Mouse (Mus musculus) cerebellum, adult 2 months (tissue): ENCODE results near the gene Klrb1b. TPM values are rescaled to one million over a fixed set of nuclear protein-coding genes. Genes with fewer than 3 reads are reported as not detected.

Source experiments
- DNase-seq, 2 experiments: peaks; one replicate each; pipeline ENCODE4 v3.0.0; 2021
- H3K27ac ChIP-seq: fragments of 200-500 bp; 2 replicates; pipeline ENCODE4 v1.5.1; 2012; ENCODE audit warnings: low read length, control low read depth, inconsistent platforms; ENCODE audit not compliant: insufficient read depth
- H3K27me3 ChIP-seq: fragments of 200-500 bp; 2 replicates; pipeline ENCODE4 v1.6.1; 2012; ENCODE audit warnings: inconsistent platforms, mild to moderate bottlenecking, low read length, moderate library complexity; ENCODE audit not compliant: control insufficient read depth, insufficient read depth
- H3K4me1 ChIP-seq: fragments of 200-500 bp; 2 replicates; pipeline ENCODE4 v1.6.1; 2011; ENCODE audit warnings: low read length; ENCODE audit not compliant: control insufficient read depth, insufficient read depth
- H3K4me3 ChIP-seq: fragments of 200-500 bp; replicated peaks from 2 replicates; pipeline ENCODE3; 2011; ENCODE audit warnings: mild to moderate bottlenecking, low read depth, low read length, control low read depth; ENCODE audit not compliant: insufficient read depth
- CTCF ChIP-seq: fragments of 200-500 bp; IDR thresholded peaks from 2 replicates; pipeline ENCODE4 v1.5.1; 2011; ENCODE audit warnings: low read depth, mild to moderate bottlenecking, control low read depth, low read length, moderate library complexity, borderline replicate concordance; ENCODE audit not compliant: insufficient read depth
- POLR2A ChIP-seq: fragments of 200-500 bp; IDR thresholded peaks from 2 replicates; pipeline ENCODE4 v1.6.1; 2011; ENCODE audit warnings: low read length, control low read depth, borderline replicate concordance; ENCODE audit not compliant: insufficient read depth
- WGBS: fragments of 180-500 bp; shearing (Covaris S2); methylation state at CpG from one replicate; pipeline ENCODE4 v1.1.7; 2018; 5-methylcytosine and 5-hydroxymethylcytosine counted together
- polyA plus RNA-seq: library from polyadenylated mRNA; depleted of rRNA; stranded (reverse); fragments of >200 nt; gene quantifications from 2 replicates; pipeline ENCODE4 v1.2.3, GENCODE M21; 2012

Klrb1b gene
- polyA plus RNA-seq, 1 experiment: not detected

DNA sequence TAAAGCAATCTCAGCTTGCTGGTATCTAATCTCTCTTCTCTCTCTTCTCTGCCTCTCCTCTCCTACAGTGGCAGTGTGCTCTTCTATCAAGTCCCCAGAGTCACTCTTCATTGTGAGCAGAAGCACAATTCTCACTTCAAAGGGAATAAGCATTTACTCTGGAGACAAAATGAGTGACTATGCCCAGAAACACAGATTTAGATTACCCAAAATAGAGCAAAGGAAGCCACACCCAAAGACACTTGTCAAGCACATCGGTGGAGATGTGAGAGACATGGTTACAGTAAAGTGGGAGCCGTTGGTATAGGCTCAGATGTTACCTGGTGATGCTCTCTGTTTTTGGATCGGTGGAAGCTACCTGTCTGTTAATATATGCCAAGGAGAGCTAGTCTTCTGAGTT is 26.6 kb upstream of the Klrb1b start:
- TF ChIP-seq POLR2A: no peak
- no peak for TF ChIP-seq CTCF
- no peak overlapping the region for H3K4me3 ChIP-seq
- no peak for DNase-seq
- no peaks in the 10 kb centered on the region for H3K4me1 ChIP-seq
- H3K27me3 ChIP-seq: no peaks in the 10 kb centered on the region
- H3K27ac ChIP-seq: no peak overlapping the region
- 93% methylated on average over 3 of the region's 3 CpGs for whole genome bisulfite sequencing

- no peaks in the 10 kb centered on the region for H3K4me1 ChIP-seq
- H3K27me3 ChIP-seq: no peaks in the 10 kb centered on the region
- no peak for DNase-seq
- no peak overlapping the region for H3K27ac ChIP-seq
- WGBS: 89% methylated on average over 2 of the region's 2 CpGs
- TF ChIP-seq CTCF: no peak
- no peak for TF ChIP-seq POLR2A
- no peak overlapping the region for H3K4me3 ChIP-seq
Measured at GRCm38 (mm10) chr6:128851151-128851550, 25.0 kb upstream of the Klrb1b start.

- Histone ChIP-seq H3K27ac (no peak overlapping the region), H3K27me3 (no peaks in the 10 kb centered on the region), H3K4me3 (no peak overlapping the region), H3K4me1 (no peaks in the 10 kb centered on the region)
- 70% methylated on average over 2 of the region's 2 CpGs for WGBS
- TF ChIP-seq POLR2A (no peak), CTCF (no peak)
- DNase-seq: no peak
Measured at GRCm38 (mm10) chr6:128850671-128851070, 24.5 kb upstream of the Klrb1b start.

DNA sequence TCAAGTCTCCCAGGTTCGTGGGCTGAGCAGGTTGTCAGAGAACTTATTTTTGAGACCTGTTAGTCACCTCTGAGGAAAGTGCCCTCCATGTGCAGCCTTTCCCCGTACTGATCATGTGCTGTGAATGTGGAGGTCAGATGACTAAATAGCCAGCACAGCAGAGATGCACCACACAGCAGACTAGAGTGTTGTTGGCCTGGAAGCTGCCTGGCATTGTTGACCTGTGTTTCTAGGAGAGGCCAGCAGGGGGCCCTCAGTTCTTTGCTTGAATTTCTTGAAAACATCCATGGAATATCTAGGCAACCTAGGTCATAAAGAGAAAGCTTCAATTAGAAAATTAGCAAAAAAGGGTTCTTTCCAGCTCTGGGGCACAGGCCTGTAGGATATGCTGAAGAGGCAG is 23.8 kb upstream of the Klrb1b start:
- peak in 1 of 2 experiments; percentile 26 for DNase-seq
- Histone ChIP-seq H3K27ac (no peak overlapping the region), H3K4me1 (no peaks in the 10 kb centered on the region), H3K27me3 (no peaks in the 10 kb centered on the region), H3K4me3 (no peak overlapping the region)
- TF ChIP-seq CTCF (peak; percentile 50; the same call in 1 of the 2 replicates), POLR2A (no peak)
- 45% methylated on average over 2 of the region's 2 CpGs for WGBS

- no peaks in the 10 kb centered on the region for H3K4me1 ChIP-seq
- WGBS: 89% methylated on average over 4 of the region's 4 CpGs
- no peak for DNase-seq
- TF ChIP-seq CTCF (no peak), POLR2A (no peak)
- H3K4me3 ChIP-seq: no peak overlapping the region
- H3K27ac ChIP-seq: no peak overlapping the region
- no peaks in the 10 kb centered on the region for H3K27me3 ChIP-seq
Measured at GRCm38 (mm10) chr6:128847401-128847800, 21.3 kb upstream of the Klrb1b start.

DNA sequence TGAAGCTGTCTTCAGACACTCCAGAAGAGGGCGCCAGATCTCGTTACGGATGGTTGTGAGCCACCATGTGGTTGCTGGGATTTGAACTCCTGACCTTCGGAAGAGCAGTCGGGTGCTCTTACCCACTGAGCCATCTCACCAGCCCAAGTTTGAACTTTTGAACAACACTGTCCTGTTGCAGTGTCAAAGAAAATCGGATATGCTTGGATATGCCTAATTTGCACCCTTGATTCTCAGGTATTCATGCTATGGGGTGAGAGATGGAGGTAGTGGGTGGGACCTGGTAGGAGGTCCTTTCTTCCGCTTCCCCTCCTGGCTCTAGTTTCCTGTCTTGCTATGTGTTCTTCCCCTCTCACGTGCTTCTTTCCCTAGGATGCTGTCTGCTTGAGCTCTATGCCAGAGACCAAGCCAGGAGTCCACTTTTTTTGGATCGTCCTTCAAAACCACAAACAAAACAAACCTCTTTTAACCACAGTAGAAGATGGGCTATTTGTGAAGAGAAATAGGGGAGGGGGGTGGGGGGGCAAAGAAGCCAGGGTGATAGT is 19.9 kb upstream of the Klrb1b start:
- no peak overlapping the region for H3K4me3 ChIP-seq
- H3K27me3 ChIP-seq: no peaks in the 10 kb centered on the region
- no peak for DNase-seq
- WGBS: 43% methylated on average over 9 of the region's 9 CpGs
- no peaks in the 10 kb centered on the region; the same call in 1 of the 2 replicates for H3K4me1 ChIP-seq
- H3K27ac ChIP-seq: no peak overlapping the region
- TF ChIP-seq POLR2A (no peak), CTCF (no peak)

GRCm38 (mm10) chr6:128845319-128845979 is 19.3 kb upstream of the Klrb1b start:
- Histone ChIP-seq H3K4me1 (no peaks in the 10 kb centered on the region; the same call in 1 of the 2 replicates), H3K27me3 (no peaks in the 10 kb centered on the region), H3K4me3 (no peak overlapping the region), H3K27ac (no peak overlapping the region)
- WGBS: 25% methylated on average over 7 of the region's 7 CpGs
- peak; percentile 72 to 77 for DNase-seq
- TF ChIP-seq CTCF (peak; percentile 85), POLR2A (no peak)

DNA sequence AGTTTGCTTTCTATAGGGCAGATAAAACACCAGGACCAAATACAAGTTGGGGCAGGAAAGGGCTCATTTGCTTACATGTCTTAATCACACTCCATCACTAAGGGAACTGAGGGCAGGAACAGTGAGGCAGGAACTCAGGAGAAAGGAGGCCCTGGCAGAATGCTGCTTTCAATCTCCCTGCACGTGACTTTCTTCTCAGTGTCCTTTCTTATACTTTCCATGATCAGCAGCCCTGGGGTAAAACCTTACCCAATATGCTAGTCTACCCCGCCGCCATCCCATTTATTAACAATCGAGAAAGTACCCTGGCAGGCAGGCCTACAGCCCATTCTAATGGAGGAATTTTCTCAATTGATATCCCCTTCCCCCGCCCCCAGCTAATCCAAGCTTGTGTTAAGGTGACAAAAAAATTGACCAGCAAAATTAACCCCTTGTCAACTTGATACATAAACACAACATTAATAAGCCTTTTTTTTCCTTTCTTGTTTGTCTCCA is 18.5 kb upstream of the Klrb1b start:
- Histone ChIP-seq H3K27me3 (no peaks in the 10 kb centered on the region), H3K4me1 (peaks cover 3% of the 10 kb centered on the region; the same call in 1 of the 2 replicates), H3K27ac (no peak overlapping the region), H3K4me3 (no peak overlapping the region)
- no peak for TF ChIP-seq CTCF
- no peak for TF ChIP-seq POLR2A
- 74% methylated on average over 5 of the region's 5 CpGs for WGBS
- DNase-seq: peak in 1 of 2 experiments; percentile 22
